Mouse (Mus musculus) cerebellum, adult (tissue): ENCODE data around the gene Spdl1.
"Not testable (repeated sequence)": the region's sequence is repeated elsewhere in the genome, so short reads cannot be mapped to it uniquely, and the experiment has no call there.

Source experiments
- ATAC-seq: cut with Nextera tagmentation; 2 replicates; pipeline ENCODE4 v1.9.2; 2017; ENCODE audit warnings: mild to moderate bottlenecking, moderate library complexity, mixed read lengths; ENCODE audit not compliant: insufficient number of reproducible peaks, low FRiP score, low TSS enrichment

Gene Spdl1

GRCm38 (mm10) chr11:34814767-34815166 is 18.7 kb downstream of the Spdl1 start:
- no peak for ATAC-seq

GRCm38 (mm10) chr11:34814319-34814718 is 19.1 kb downstream of the Spdl1 start:
- ATAC-seq, result no peak

GRCm38 (mm10) chr11:34805026-34805425 is 28.4 kb downstream of the Spdl1 start:
- ATAC-seq, result not testable (repeated sequence)

- ATAC-seq, result not testable (repeated sequence)
These were observed 35.4 kb downstream of the Spdl1 start for GRCm38 (mm10) chr11:34798066-34798465.

GRCm38 (mm10) chr11:34796097-34796496 is 37.3 kb downstream of the Spdl1 start:
- ATAC-seq, result no peak

GRCm38 (mm10) chr11:34791872-34792271 is 41.6 kb downstream of the Spdl1 start:
- no peak for ATAC-seq

GRCm38 (mm10) chr11:34784864-34785263 is 48.6 kb downstream of the Spdl1 start:
- no peak for ATAC-seq

- ATAC-seq, result no peak
These were observed 49.8 kb downstream of the Spdl1 start, which contains the start of gene Dock2 for GRCm38 (mm10) chr11:34783587-34784043. Dock2 (minus strand) TSS chr11:34783892.

GRCm38 (mm10) chr11:34782516-34783430 is 50.7 kb downstream of the Spdl1 start:
- no peak for ATAC-seq

- ATAC-seq, result no peak
These were observed 52.7 kb downstream of the Spdl1 start for GRCm38 (mm10) chr11:34780786-34781185.

- no peak for ATAC-seq
These were observed 53.5 kb downstream of the Spdl1 start for GRCm38 (mm10) chr11:34779966-34780365.

- ATAC-seq, result no peak
These were observed 55.1 kb downstream of the Spdl1 start for GRCm38 (mm10) chr11:34778351-34778750.

- no peak for ATAC-seq
These were observed 55.9 kb downstream of the Spdl1 start for GRCm38 (mm10) chr11:34777529-34777928.

GRCm38 (mm10) chr11:34776054-34776453 is 57.4 kb downstream of the Spdl1 start:
- no peak for ATAC-seq

GRCm38 (mm10) chr11:34774636-34775035 is 58.8 kb downstream of the Spdl1 start:
- no peak for ATAC-seq

GRCm38 (mm10) chr11:34773304-34773895 is 60.0 kb downstream of the Spdl1 start:
- ATAC-seq, result no peak

- 0 out of 2 replicates have a peak, but pooled peaks have one; percentile 36 for ATAC-seq
These were observed 62.0 kb downstream of the Spdl1 start for GRCm38 (mm10) chr11:34771221-34771986.

GRCm38 (mm10) chr11:34770666-34771065 is 62.8 kb downstream of the Spdl1 start:
- no peak for ATAC-seq

GRCm38 (mm10) chr11:34769946-34770345 is 63.5 kb downstream of the Spdl1 start:
- ATAC-seq, result no peak

- no peak for ATAC-seq
These were observed 64.0 kb downstream of the Spdl1 start for GRCm38 (mm10) chr11:34769396-34769795.
